Mouse (Mus musculus): ENCODE results near the gene Sptbn2.

Sptbn2 gene

GRCm38 (mm10) chr19:4711098-4711600 lies at the start of gene Sptbn2:
Gene Sptbn2 (plus strand): TSS chr19:4711167.
- no peak for DNase-seq (ENCODE audit: low read depth in 1 of 2, low spot score in 2 of 2)

- no peak for DNase-seq (ENCODE audit: low read depth in 1 of 2, low spot score in 2 of 2)
Observed at GRCm38 (mm10) chr19:4666815-4667214, 44.2 kb upstream of the Sptbn2 start.

GRCm38 (mm10) chr19:4670776-4671175 lies 40.2 kb upstream of the Sptbn2 start:
- no peak for DNase-seq (ENCODE audit: low read depth in 1 of 2, low spot score in 2 of 2)

GRCm38 (mm10) chr19:4672401-4672800 lies 38.6 kb upstream of the Sptbn2 start:
- DNase-seq (ENCODE audit: low read depth in 1 of 2, low spot score in 2 of 2): no peak

- DNase-seq (ENCODE audit: low read depth in 1 of 2, low spot score in 2 of 2): no peak
Observed at GRCm38 (mm10) chr19:4694346-4694745, 16.6 kb upstream of the Sptbn2 start.

- no peak for DNase-seq (ENCODE audit: low read depth in 1 of 2, low spot score in 2 of 2)
Observed at GRCm38 (mm10) chr19:4697121-4697520, 13.8 kb upstream of the Sptbn2 start.

GRCm38 (mm10) chr19:4697721-4698120 lies 13.2 kb upstream of the Sptbn2 start:
- DNase-seq (ENCODE audit: low read depth in 1 of 2, low spot score in 2 of 2): no peak

GRCm38 (mm10) chr19:4698205-4698677 lies 12.7 kb upstream of the Sptbn2 start, which contains the start of gene Gm960:
Gene Gm960 (minus strand): TSS chr19:4698668.
- no peak for DNase-seq (ENCODE audit: low read depth in 1 of 2, low spot score in 2 of 2)

- no peak for DNase-seq (ENCODE audit: low read depth in 1 of 2, low spot score in 2 of 2)
Observed at GRCm38 (mm10) chr19:4698856-4699255, 12.1 kb upstream of the Sptbn2 start.

GRCm38 (mm10) chr19:4699821-4700220 lies 11.1 kb upstream of the Sptbn2 start:
- no peak for DNase-seq (ENCODE audit: low read depth in 1 of 2, low spot score in 2 of 2)

GRCm38 (mm10) chr19:4700656-4701055 lies 10.3 kb upstream of the Sptbn2 start:
- DNase-seq (ENCODE audit: low read depth in 1 of 2, low spot score in 2 of 2): no peak

GRCm38 (mm10) chr19:4701221-4701620 lies 9.7 kb upstream of the Sptbn2 start:
- no peak for DNase-seq (ENCODE audit: low read depth in 1 of 2, low spot score in 2 of 2)

GRCm38 (mm10) chr19:4708765-4709164 lies 2.2 kb upstream of the Sptbn2 start:
- DNase-seq (ENCODE audit: low read depth in 1 of 2, low spot score in 2 of 2): no peak

- no peak for DNase-seq (ENCODE audit: low read depth in 1 of 2, low spot score in 2 of 2)
Observed at GRCm38 (mm10) chr19:4711601-4712155, 711 bp downstream of the Sptbn2 start.

GRCm38 (mm10) chr19:4712156-4712780 lies 1.3 kb downstream of the Sptbn2 start:
- DNase-seq (ENCODE audit: low read depth in 1 of 2, low spot score in 2 of 2): no peak

GRCm38 (mm10) chr19:4712781-4713526 lies 2.0 kb downstream of the Sptbn2 start:
- no peak for DNase-seq (ENCODE audit: low read depth in 1 of 2, low spot score in 2 of 2)

GRCm38 (mm10) chr19:4713886-4714285 lies 2.9 kb downstream of the Sptbn2 start:
- DNase-seq (ENCODE audit: low read depth in 1 of 2, low spot score in 2 of 2): no peak

GRCm38 (mm10) chr19:4716756-4717155 lies 5.8 kb downstream of the Sptbn2 start:
- DNase-seq (ENCODE audit: low read depth in 1 of 2, low spot score in 2 of 2): no peak

GRCm38 (mm10) chr19:4717281-4717680 lies 6.3 kb downstream of the Sptbn2 start:
- DNase-seq (ENCODE audit: low read depth in 1 of 2, low spot score in 2 of 2): no peak

GRCm38 (mm10) chr19:4718716-4719115 lies 7.7 kb downstream of the Sptbn2 start:
- DNase-seq (ENCODE audit: low read depth in 1 of 2, low spot score in 2 of 2): no peak

GRCm38 (mm10) chr19:4719351-4719764 lies 8.4 kb downstream of the Sptbn2 start:
- DNase-seq (ENCODE audit: low read depth in 1 of 2, low spot score in 2 of 2): no peak

GRCm38 (mm10) chr19:4720112-4720511 lies 9.1 kb downstream of the Sptbn2 start:
- no peak for DNase-seq (ENCODE audit: low read depth in 1 of 2, low spot score in 2 of 2)

All from monocyte, adult 2 months (primary cell).